Mouse (Mus musculus): ENCODE data around the gene 4931428L18Rik.

- TF ChIP-seq MEF2A (IDR thresholded peaks at IDR 0.05; ENCODE audit: extremely low read depth, insufficient replicate concordance, low read depth, low read length, poor library complexity, severe bottlenecking) = no peak
- TF ChIP-seq CTCF (IDR thresholded peaks at IDR 0.05 in 2 of 3, conservative IDR thresholded peaks at IDR 0.05 in 1 of 3; ENCODE audit: control insufficient read depth in 1 of 3, insufficient read depth in 1 of 3, low read depth in 2 of 3, low read length in 3 of 3, poor library complexity in 1 of 3, severe bottlenecking in 1 of 3) = no peak
- TF ChIP-seq POLR2A (IDR thresholded peaks at IDR 0.05; ENCODE audit: control insufficient read depth in 1 of 2, insufficient read depth in 1 of 2, low read depth in 1 of 2, low read length in 2 of 2, poor library complexity in 1 of 2) = no peak
- TF ChIP-seq CHD1 (IDR thresholded peaks at IDR 0.05; ENCODE audit: low read depth, low read length) = no peak
- no peak for TF ChIP-seq MAZ (IDR thresholded peaks at IDR 0.05; ENCODE audit: low read depth, low read length)
- no peak for TF ChIP-seq TCF12 (IDR thresholded peaks at IDR 0.05; ENCODE audit: low read depth, low read length)
- TF ChIP-seq MYB (IDR thresholded peaks at IDR 0.05; ENCODE audit: low read depth, low read length) = no peak
- no peak for TF ChIP-seq USF2 (IDR thresholded peaks at IDR 0.05; ENCODE audit: borderline replicate concordance in 1 of 2, insufficient read depth in 1 of 2, low read depth in 1 of 2, low read length in 2 of 2)
Measured at GRCm38 (mm10) chr1:31222564-31222963, at the start of gene 4931428L18Rik, which contains the start of gene Pih1d3.

Measured in MEL (cell line).